8 mouse cellular contexts compared by ENCODE assay signal in the genomic region with DNA sequence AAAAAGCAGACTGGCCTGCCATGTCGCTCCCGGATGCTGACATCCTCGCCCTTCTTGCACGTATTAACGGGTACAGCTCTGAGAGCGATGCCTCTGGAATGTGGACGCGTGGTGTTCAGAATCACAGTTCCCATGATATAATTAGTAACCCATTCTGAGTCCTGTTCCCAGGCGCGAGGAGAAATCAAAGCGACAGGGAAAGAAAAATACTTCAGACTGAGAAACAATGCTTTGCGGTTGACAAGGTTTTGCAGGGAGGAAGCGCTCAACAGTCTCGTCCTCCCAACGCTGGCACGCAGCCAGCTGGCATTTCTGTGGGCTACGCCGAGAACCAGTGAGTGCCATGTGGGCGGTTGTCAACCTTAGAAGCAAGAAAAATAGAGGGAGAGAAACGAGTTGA.
DNase-seq lines count a peak whose midpoint lies in the region; ATAC-seq lines count a peak whose summit lies in the region.

No protein-coding gene starts in this region.

- peaks cover 8% of the 10 kb centered on the region for H3K4me1 ChIP-seq in kidney, embryonic 15.5 days

- no peaks in the 10 kb centered on the region for H3K9me3 ChIP-seq in kidney, embryonic 15.5 days (replicated peaks)

- H3K36me3 ChIP-seq in kidney, embryonic 15.5 days: no peaks in the 10 kb centered on the region

- H3K27me3 ChIP-seq in kidney, embryonic 15.5 days: no peaks in the 10 kb centered on the region

- 0 out of 2 replicates have a peak overlapping the region, but pooled peaks have one; percentile 10 for H3K4me3 ChIP-seq in kidney, embryonic 15.5 days (replicated peaks)

- peak; percentile 6 to 26 for DNase-seq in adrenal gland, adult 18-20 months (ENCODE audit: low spot score in 2 of 2)
- no peak for DNase-seq in adrenal gland, adult 8-10 months
- DNase-seq in cerebellum, adult 11 months: peak; percentile 38
- DNase-seq in frontal cortex, postnatal 36 days (ENCODE audit: low spot score in 2 of 2): peak; percentile 78 to 90
- peak; percentile 87 for DNase-seq in left cerebral cortex, postnatal 4 days
- DNase-seq in retina, postnatal 1 day: peak; percentile 93
- no peak for DNase-seq in c-Kit-positive CD71-positive TER-119-positive erythroid progenitor cells, embryonic 14.5 days (ENCODE audit: low spot score)

- no peak overlapping the region for H3K9ac ChIP-seq in kidney, embryonic 15.5 days

- peak; percentile 77 for ATAC-seq in kidney, embryonic 15.5 days (replicated peaks; ENCODE audit: low FRiP score)

- intact Hi-C loops in left cerebral cortex, postnatal 4 days (cut with DNase I): no loop called here

- peak overlapping the region; percentile 46 for H3K4me2 ChIP-seq in kidney, embryonic 15.5 days

- 34% methylated on average over 20 of the region's 20 CpGs for WGBS in kidney, embryonic 15.5 days

- H3K27ac ChIP-seq in kidney, embryonic 15.5 days: peak overlapping the region; percentile 13; the same call in 1 of the 2 replicates

Comparison
In these comparisons a context has a peak if more than half of its experiments do, and no peak if none do; other contexts are left out.
1. DNase-seq: peak in adrenal gland, adult 18-20 months (2 of 2), cerebellum, adult 11 months (single experiment), frontal cortex, postnatal 36 days (2 of 2), left cerebral cortex, postnatal 4 days (single experiment) and retina, postnatal 1 day (single experiment); none in adrenal gland, adult 8-10 months (single experiment) and c-Kit-positive CD71-positive TER-119-positive erythroid progenitor cells, embryonic 14.5 days (single experiment).